Mouse (Mus musculus) left cerebral cortex, adult 6 months (tissue): ENCODE results near the gene Rrn3. TPM values are rescaled to one million over a fixed set of nuclear protein-coding genes. Genes with fewer than 3 reads are reported as not detected.

Source experiments
- long read RNA-seq, 2 experiments: library from polyadenylated mRNA; unstranded; transcript quantifications; one replicate each; pipeline ENCODE4 v2.0.0; 2019 to 2020
- polyA plus RNA-seq: library from polyadenylated mRNA; unstranded; fragments of <200 nt; fragmentation: Nextera tagmentation; gene quantifications from 2 replicates; pipeline ENCODE4 v1.2.3, GENCODE M21; 2021

Gene Rrn3
- polyA plus RNA-seq: 48.8 and 64.3 TPM in 2 replicates
- long read RNA-seq, experiment 1, transcript Rrn3-201 (18 exons, 3,582 nt): major isoform, 259 of 330 reads
- long read RNA-seq, experiment 1, partial matches to known transcripts: 43 of 330 reads
- long read RNA-seq, experiment 1, other reads (novel, unspliced or antisense): 28 of 330 reads
- long read RNA-seq, experiment 2, transcript Rrn3-201 (18 exons, 3,582 nt): major isoform, 22 of 156 reads
- long read RNA-seq, experiment 2, partial matches to known transcripts: 134 of 156 reads
- long read RNA-seq, experiment 2, other reads (novel, unspliced or antisense): 0 of 156 reads

DNA sequence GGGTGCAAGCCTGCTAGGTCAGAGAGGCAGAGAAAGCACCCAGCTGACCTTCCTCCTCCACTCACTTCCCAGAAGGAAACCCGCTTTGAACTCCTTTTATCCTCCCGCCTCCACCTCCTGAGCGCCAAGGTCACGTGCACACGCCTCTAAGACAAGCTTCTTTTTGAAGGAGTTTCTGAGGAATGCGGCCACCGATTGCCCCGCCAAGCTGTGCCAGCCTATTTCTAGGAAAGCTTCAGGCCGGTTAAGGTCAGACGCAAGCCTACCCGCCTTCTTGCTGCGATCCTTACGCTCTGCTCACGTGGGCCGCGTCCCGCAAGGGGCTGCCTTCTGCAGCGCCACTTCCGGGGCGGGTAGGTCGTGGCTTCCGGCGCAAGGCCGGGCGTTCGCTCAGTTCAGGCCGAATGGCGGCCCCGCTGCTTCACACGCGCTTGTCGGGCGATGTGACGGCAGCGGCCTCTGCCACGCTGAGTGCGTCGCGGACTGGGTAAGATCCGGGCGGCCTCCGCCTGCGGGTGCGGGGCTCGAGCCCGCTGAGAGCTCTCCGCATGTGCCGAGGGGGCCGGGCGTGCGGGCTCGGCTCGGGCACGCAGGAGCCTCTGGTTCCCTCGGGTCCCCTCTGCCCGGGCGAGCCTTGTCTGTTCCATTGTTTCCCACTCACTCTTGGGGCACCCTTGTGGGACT lies at the start of gene Rrn3:
Gene Rrn3, plus strand, starts transcription at position 356 of the 684 bp plus-strand sequence.

GRCm38 (mm10) chr16:13818560-13819393 lies 38.3 kb downstream of the Rrn3 start, which contains the start of gene Ntan1:
TSS of gene Ntan1 (plus strand) at chr16:13818845.

Other genes with a start within 250 kb of the Rrn3 start
- gene Parn, start 112.5 kb upstream of the Rrn3 start, polyA plus RNA-seq: 11.4 and 13.7 TPM in 2 replicates
- gene Bfar, start 108.8 kb upstream of the Rrn3 start, polyA plus RNA-seq: 22.1 and 26.9 TPM in 2 replicates
- gene 3110001I22Rik, start 108.8 kb upstream of the Rrn3 start, polyA plus RNA-seq: 1.3 and 1.7 TPM in 2 replicates
- gene Pla2g10, start 49.7 kb upstream of the Rrn3 start, polyA plus RNA-seq: not detected in 2 replicates
- 182 and 194 TPM in 2 replicates for gene Ntan1, start 38.1 kb downstream of the Rrn3 start, polyA plus RNA-seq
- gene Pdxdc1, start 122.4 kb downstream of the Rrn3 start, polyA plus RNA-seq: 39.2 and 48.2 TPM in 2 replicates
- 56.3 and 74.4 TPM in 2 replicates for gene Mpv17l, start 122.5 kb downstream of the Rrn3 start, polyA plus RNA-seq
- 151 and 175 TPM in 2 replicates for gene 2900011O08Rik, start 205.9 kb downstream of the Rrn3 start, polyA plus RNA-seq
- not detected in 2 replicates for gene Ifitm7, start 206.2 kb downstream of the Rrn3 start, polyA plus RNA-seq